In genomic region chr8:75198300-75198699, GRCm38 (mm10) we compare ENCODE assay signal across 28 mouse cellular contexts. TPM values are rescaled to one million over a fixed set of nuclear protein-coding genes. Genes with fewer than 3 reads are reported as not detected.
DNase-seq lines count a peak whose midpoint lies in the region; ATAC-seq and TF ChIP-seq lines count a peak whose summit lies in the region.
"Had no signal": no experiment of that assay in that cellular context is flagged by ENCODE, and none has a peak within 500 bp of the region (broad histone marks: within the 10 kb centered on the region; RNA-seq: fewer than 3 reads in every experiment).

No protein-coding gene starts in this region.

- H3K4me2 ChIP-seq in heart, embryonic 13.5 days: no peak overlapping the region
- H3K4me2 ChIP-seq in hindbrain, postnatal 0 days (ENCODE audit: low read depth, low read length): no peak overlapping the region
- no peak overlapping the region for H3K4me2 ChIP-seq in hindbrain, embryonic 16.5 days (ENCODE audit: low read length)
- H3K4me2 ChIP-seq: embryonic facial prominence, embryonic 12.5 days; forebrain, embryonic 15.5 days; hindbrain, embryonic 13.5 days; limb, embryonic 15.5 days; liver, embryonic 13.5 days; midbrain, embryonic 12.5 days; neural tube, embryonic 13.5 days had no signal

- TF ChIP-seq CTCF in hindbrain, postnatal 0 days (IDR thresholded peaks at IDR 0.05; ENCODE audit: low read depth): no peak
- TF ChIP-seq CTCF in left cerebral cortex, adult 2 months (IDR thresholded peaks at IDR 0.05): no peak

- H3K4me3 ChIP-seq in heart, embryonic 13.5 days: no peak overlapping the region
- H3K4me3 ChIP-seq in hindbrain, postnatal 0 days (ENCODE audit: low read length): no peak overlapping the region
- no peak overlapping the region for H3K4me3 ChIP-seq in hindbrain, embryonic 16.5 days (ENCODE audit: low read length)
- no peak overlapping the region for H3K4me3 ChIP-seq in left cerebral cortex, adult 2 months
- H3K4me3 ChIP-seq: embryonic facial prominence, embryonic 12.5 days; forebrain, embryonic 15.5 days; hindbrain, embryonic 13.5 days; limb, embryonic 10.5 days; limb, embryonic 15.5 days; liver, embryonic 13.5 days; midbrain, embryonic 12.5 days; neural tube, embryonic 13.5 days had no signal

- H3K27me3 ChIP-seq in heart, embryonic 13.5 days (replicated peaks): peaks cover 11% of the 10 kb centered on the region; the same call in 1 of the 2 replicates
- H3K27me3 ChIP-seq in hindbrain, postnatal 0 days (ENCODE audit: insufficient read depth, low read length): no peaks in the 10 kb centered on the region
- H3K27me3 ChIP-seq in hindbrain, embryonic 16.5 days (replicated peaks; ENCODE audit: control insufficient read depth, insufficient read depth, low read length): no peaks in the 10 kb centered on the region
- H3K27me3 ChIP-seq: embryonic facial prominence, embryonic 12.5 days; forebrain, embryonic 15.5 days; hindbrain, embryonic 13.5 days; limb, embryonic 15.5 days; liver, embryonic 13.5 days; midbrain, embryonic 12.5 days; neural tube, embryonic 13.5 days had no signal

- H3K36me3 ChIP-seq in heart, embryonic 13.5 days: no peaks in the 10 kb centered on the region
- H3K36me3 ChIP-seq in hindbrain, postnatal 0 days (ENCODE audit: insufficient read depth, low read length): no peaks in the 10 kb centered on the region
- no peaks in the 10 kb centered on the region for H3K36me3 ChIP-seq in hindbrain, embryonic 16.5 days (ENCODE audit: control insufficient read depth, insufficient read depth, low read length)
- H3K36me3 ChIP-seq: embryonic facial prominence, embryonic 12.5 days; forebrain, embryonic 15.5 days; hindbrain, embryonic 13.5 days; limb, embryonic 10.5 days; limb, embryonic 15.5 days; liver, embryonic 13.5 days; midbrain, embryonic 12.5 days; neural tube, embryonic 13.5 days had no signal

- H3K9ac ChIP-seq in heart, embryonic 13.5 days: no peak overlapping the region
- H3K9ac ChIP-seq in hindbrain, postnatal 0 days (replicated peaks; ENCODE audit: low read length): no peak overlapping the region
- H3K9ac ChIP-seq in hindbrain, embryonic 16.5 days (ENCODE audit: low read depth, low read length): no peak overlapping the region
- H3K9ac ChIP-seq: embryonic facial prominence, embryonic 12.5 days; forebrain, embryonic 15.5 days; hindbrain, embryonic 13.5 days; limb, embryonic 15.5 days; liver, embryonic 13.5 days; midbrain, embryonic 12.5 days; neural tube, embryonic 13.5 days had no signal

- peaks cover 13% of the 10 kb centered on the region for H3K4me1 ChIP-seq in heart, embryonic 13.5 days
- H3K4me1 ChIP-seq in hindbrain, postnatal 0 days (ENCODE audit: insufficient read depth, low read length): peaks cover 8% of the 10 kb centered on the region
- no peaks in the 10 kb centered on the region; the same call in 1 of the 2 replicates for H3K4me1 ChIP-seq in hindbrain, embryonic 16.5 days (ENCODE audit: control insufficient read depth, insufficient read depth, low read depth, low read length)
- H3K4me1 ChIP-seq: embryonic facial prominence, embryonic 12.5 days; forebrain, embryonic 15.5 days; limb, embryonic 15.5 days; liver, embryonic 13.5 days; midbrain, embryonic 12.5 days had no signal

- H3K9me3 ChIP-seq in heart, embryonic 13.5 days: no peaks in the 10 kb centered on the region
- H3K9me3 ChIP-seq in hindbrain, postnatal 0 days (ENCODE audit: low read length): no peaks in the 10 kb centered on the region
- no peaks in the 10 kb centered on the region for H3K9me3 ChIP-seq in hindbrain, embryonic 16.5 days (ENCODE audit: control insufficient read depth, low read length)
- H3K9me3 ChIP-seq: embryonic facial prominence, embryonic 12.5 days; forebrain, embryonic 15.5 days; hindbrain, embryonic 13.5 days; limb, embryonic 10.5 days; limb, embryonic 15.5 days; liver, embryonic 13.5 days; midbrain, embryonic 12.5 days; neural tube, embryonic 13.5 days had no signal

- DNase-seq in heart, postnatal 10 days: no peak
- DNase-seq in hindbrain, postnatal 0 days (ENCODE audit: low spot score): no peak
- no peak for DNase-seq in left cerebral cortex, adult 2 months (ENCODE audit: extremely low spot score in 1 of 2, low spot score in 2 of 2)
- no peak for DNase-seq in left cerebral cortex, adult 9 months (ENCODE audit: low spot score in 2 of 2)
- DNase-seq in yolk sac, embryonic 10.5 days (ENCODE audit: low spot score): peak; percentile 22
- DNase-seq: adrenal gland, postnatal 14 days; cerebellum, adult 11-12 months; cerebellum, adult 9-11 months; embryo, embryonic 11 days; kidney, adult 8-10 months; kidney, postnatal 4 days; liver, embryonic 13.5 days; lung, adult 2 months; right cerebral cortex, postnatal 4 days; thymus, adult 18-20 months; thymus, postnatal 25 days had no signal

- ATAC-seq in heart, embryonic 13.5 days (ENCODE audit: extremely low read depth, insufficient number of reproducible peaks, low FRiP score, low TSS enrichment): no peak
- no peak for ATAC-seq in hindbrain, postnatal 0 days
- no peak for ATAC-seq in hindbrain, embryonic 16.5 days
- ATAC-seq: CD4-positive, CD25-positive, alpha-beta regulatory T cell, adult 4 months; inflammation-experienced regulatory T-cells, adult 6 months had no signal

- peak overlapping the region; percentile 7; the same call in 1 of the 2 replicates for H3K27ac ChIP-seq in heart, embryonic 13.5 days (replicated peaks)
- 0 out of 2 replicates have a peak overlapping the region, but pooled peaks have one; percentile 16 for H3K27ac ChIP-seq in hindbrain, postnatal 0 days
- H3K27ac ChIP-seq in hindbrain, embryonic 16.5 days (ENCODE audit: low read depth, low read length): no peak overlapping the region
- H3K27ac ChIP-seq in left cerebral cortex, adult 2 months: 0 out of 2 replicates have a peak overlapping the region, but pooled peaks have one; percentile 42
- H3K27ac ChIP-seq: embryonic facial prominence, embryonic 12.5 days; forebrain, embryonic 15.5 days; hindbrain, embryonic 13.5 days; limb, embryonic 10.5 days; limb, embryonic 15.5 days; liver, embryonic 13.5 days; midbrain, embryonic 12.5 days; neural tube, embryonic 13.5 days; stomach, postnatal 0 days had no signal

- intact Hi-C loops in heart, postnatal 10 days (cut with DNase I): no loop called here
- intact Hi-C loops in left cerebral cortex, adult 2 months (cut with DNase I): loop anchor here (1.0 kb wide), 1 partner anchor 47 kb away; no protein-coding TSS in a partner anchor

RNA-seq across cellular contexts. Expression of gene Rasd2, which starts 15.4 kb away (rescaled TPM):
- 0.20 and 0.43 TPM in 2 replicates for polyA plus RNA-seq in heart, embryonic 13.5 days (2015; fragmentation: Nextera tagmentation; extraction: Ambion mirVana)
- 1 to 10 TPM; 2.4 to 3.5 TPM for total RNA-seq in heart, postnatal 10 days (2021)
- 7.2 and 9.5 TPM in 2 replicates for total RNA-seq in hindbrain, postnatal 0 days (2014; rRNA removed)
- 3.6 TPM in 2 replicates for polyA plus RNA-seq in hindbrain, postnatal 0 days (2015; fragmentation: Nextera tagmentation; extraction: Ambion mirVana)
- 4.0 and 4.1 TPM in 2 replicates for polyA plus RNA-seq in hindbrain, embryonic 16.5 days (2015; fragmentation: Nextera tagmentation; extraction: Ambion mirVana)
- total RNA-seq in left cerebral cortex, adult 2 months (2021): 100 to 1,000 TPM in 1 of 2 experiments, 10 to 100 TPM in 1; 77.7 to 100 TPM
- polyA plus RNA-seq: CD4-positive, CD25-positive, alpha-beta regulatory T cell, adult 4 months; liver, embryonic 13.5 days had no signal
